Mouse (Mus musculus) neural tube, embryonic 11.5 days (tissue): ENCODE data around the gene Cdcp2. TPM values are rescaled to one million over a fixed set of nuclear protein-coding genes. Genes with fewer than 3 reads are reported as not detected.
A peak's percentile ranks its signal among the peaks of the same experiment; 100 is the strongest.

Source experiments
- ATAC-seq: fragments of 200-750 bp; cut with Nextera tagmentation; 2 replicates; pipeline ENCODE4 v1.8.0; 2017; ENCODE audit warnings: moderate number of reproducible peaks, mild to moderate bottlenecking, moderate TSS enrichment, moderate library complexity; ENCODE audit not compliant: insufficient read depth, low FRiP score, low TSS enrichment
- DNase-seq: peaks from one replicate; pipeline ENCODE4 v3.0.0-alpha.2; 2015; ENCODE audit warnings: low spot score
- H3K27ac ChIP-seq: fragments of 300-500 bp; sonication (generic); 2 replicates; pipeline ENCODE4 v1.5.1; 2014; ENCODE audit warnings: low read depth, mild to moderate bottlenecking, low read length
- H3K27me3 ChIP-seq: fragments of 300-500 bp; sonication (generic); 2 replicates; pipeline ENCODE4 v1.6.1; 2014; ENCODE audit warnings: mild to moderate bottlenecking, low read length, mixed read lengths; ENCODE audit not compliant: control insufficient read depth, insufficient read depth
- H3K36me3 ChIP-seq: fragments of 300-500 bp; sonication (generic); 2 replicates; pipeline ENCODE4 v1.6.1; 2014; ENCODE audit warnings: mild to moderate bottlenecking, low read length, moderate library complexity, mixed read lengths; ENCODE audit not compliant: control insufficient read depth, insufficient read depth
- H3K4me1 ChIP-seq: fragments of 300-500 bp; sonication (generic); 2 replicates; pipeline ENCODE4 v1.6.1; 2014; ENCODE audit warnings: low read length, mixed read lengths; ENCODE audit not compliant: control insufficient read depth, insufficient read depth
- H3K4me2 ChIP-seq: fragments of 300-500 bp; sonication (generic); 2 replicates; pipeline ENCODE4 v1.6.1; 2014; ENCODE audit warnings: low read depth, mild to moderate bottlenecking, moderate library complexity
- H3K4me3 ChIP-seq: fragments of 300-500 bp; sonication (generic); 2 replicates; pipeline ENCODE4 v1.5.1; 2014; ENCODE audit warnings: low read depth, low read length
- H3K9ac ChIP-seq: fragments of 300-500 bp; sonication (generic); 2 replicates; pipeline ENCODE4 v1.6.1; 2014; ENCODE audit warnings: mild to moderate bottlenecking, low read length
- H3K9me3 ChIP-seq: fragments of 300-500 bp; sonication (generic); 2 replicates; pipeline ENCODE4 v1.6.1; 2016; ENCODE audit warnings: low read length; ENCODE audit not compliant: control insufficient read depth
- WGBS: fragments of 180-500 bp; shearing (Covaris S2); extraction: QIAGEN DNeasy Blood & Tissue Kit; methylation state at CpG from one replicate; pipeline ENCODE4 v1.1.7; 2014; 5-methylcytosine and 5-hydroxymethylcytosine counted together
- polyA plus RNA-seq: library from polyadenylated mRNA; unstranded; fragments of >200 nt; fragmentation: Nextera tagmentation; extraction: Ambion mirVana; gene quantifications from 2 replicates; pipeline ENCODE4 v1.2.1, GENCODE M21; 2014

The Cdcp2 gene
- polyA plus RNA-seq, 1 experiment from 2014 or later = 0.64 TPM

- Histone ChIP-seq H3K4me2 (no peak overlapping the region), H3K4me1 (peaks cover 12% of the 10 kb centered on the region), H3K36me3 (no peaks in the 10 kb centered on the region), H3K4me3 (no peak overlapping the region), H3K9me3 (no peaks in the 10 kb centered on the region), H3K27me3 (no peaks in the 10 kb centered on the region), H3K27ac (no peak overlapping the region), H3K9ac (no peak overlapping the region)
- DNase-seq (no peak), ATAC-seq (no peak)
- 88% methylated on average over 3 of the region's 3 CpGs for WGBS
These were observed 14.5 kb upstream of the Cdcp2 start for GRCm38 (mm10) chr4:107082185-107082584.

- no peak overlapping the region for H3K4me3 ChIP-seq
- H3K4me2 ChIP-seq = no peak overlapping the region
- no peaks in the 10 kb centered on the region for H3K36me3 ChIP-seq
- DNase-seq (no peak), ATAC-seq (no peak)
- WGBS = 93% methylated on average over 4 of the region's 4 CpGs
- peaks cover 12% of the 10 kb centered on the region for H3K4me1 ChIP-seq
- H3K27ac ChIP-seq = no peak overlapping the region; the same call in 1 of the 2 replicates
- no peaks in the 10 kb centered on the region for H3K27me3 ChIP-seq
- H3K9me3 ChIP-seq = no peaks in the 10 kb centered on the region
- H3K9ac ChIP-seq = no peak overlapping the region
These were observed 13.6 kb upstream of the Cdcp2 start for GRCm38 (mm10) chr4:107083126-107083525.

GRCm38 (mm10) chr4:107084343-107084742 is 12.3 kb upstream of the Cdcp2 start:
- 23% methylated on average over 1 of the region's 1 CpGs for WGBS
- Histone ChIP-seq H3K36me3 (no peaks in the 10 kb centered on the region), H3K4me1 (peaks cover 12% of the 10 kb centered on the region), H3K4me2 (no peak overlapping the region), H3K4me3 (no peak overlapping the region), H3K27me3 (no peaks in the 10 kb centered on the region), H3K9ac (peak overlapping the region; percentile 1), H3K9me3 (no peaks in the 10 kb centered on the region), H3K27ac (peak overlapping the region; percentile 69)
- DNase-seq (peak; percentile 50), ATAC-seq (peak; percentile 56)

GRCm38 (mm10) chr4:107084858-107085257 is 11.8 kb upstream of the Cdcp2 start:
- Histone ChIP-seq H3K4me2 (no peak overlapping the region), H3K4me1 (peaks cover 12% of the 10 kb centered on the region), H3K9ac (peak overlapping the region; percentile 1), H3K4me3 (no peak overlapping the region), H3K36me3 (no peaks in the 10 kb centered on the region), H3K27me3 (no peaks in the 10 kb centered on the region), H3K9me3 (no peaks in the 10 kb centered on the region), H3K27ac (peak overlapping the region; percentile 69)
- peak; percentile 94 for ATAC-seq
- 20% methylated on average over 6 of the region's 6 CpGs for WGBS
- DNase-seq = peak; percentile 84

- Histone ChIP-seq H3K27ac (no peak overlapping the region), H3K27me3 (no peaks in the 10 kb centered on the region), H3K4me3 (no peak overlapping the region), H3K4me1 (0 out of 2 replicates have a peak, but pooled peaks cover 5% of the 10 kb centered on the region), H3K4me2 (no peak overlapping the region), H3K9me3 (no peaks in the 10 kb centered on the region), H3K36me3 (no peaks in the 10 kb centered on the region), H3K9ac (no peak overlapping the region)
- DNase-seq = no peak
- WGBS = 81% methylated on average over 14 of the region's 14 CpGs
- ATAC-seq = no peak
These were observed 5.0 kb upstream of the Cdcp2 start for GRCm38 (mm10) chr4:107091696-107092095.

- Histone ChIP-seq H3K4me2 (no peak overlapping the region), H3K9ac (no peak overlapping the region), H3K9me3 (no peaks in the 10 kb centered on the region), H3K4me3 (no peak overlapping the region), H3K4me1 (peaks cover 11% of the 10 kb centered on the region), H3K36me3 (no peaks in the 10 kb centered on the region), H3K27ac (no peak overlapping the region), H3K27me3 (no peaks in the 10 kb centered on the region)
- DNase-seq (no peak), ATAC-seq (no peak)
- 82% methylated on average over 16 of the region's 16 CpGs for WGBS
These were observed 2.1 kb upstream of the Cdcp2 start for GRCm38 (mm10) chr4:107094484-107095187.

- H3K36me3 ChIP-seq = no peaks in the 10 kb centered on the region
- H3K9ac ChIP-seq = no peak overlapping the region
- H3K4me3 ChIP-seq = no peak overlapping the region
- peak overlapping the region; percentile 60 for H3K27ac ChIP-seq
- no peak overlapping the region for H3K4me2 ChIP-seq
- H3K4me1 ChIP-seq = peaks cover 11% of the 10 kb centered on the region
- no peak for DNase-seq
- H3K9me3 ChIP-seq = no peaks in the 10 kb centered on the region
- ATAC-seq = no peak
- no peaks in the 10 kb centered on the region for H3K27me3 ChIP-seq
- WGBS = 39% methylated on average over 6 of the region's 6 CpGs
These were observed 648 bp upstream of the Cdcp2 start for GRCm38 (mm10) chr4:107096043-107096442.

- 49% methylated on average over 15 of the region's 15 CpGs for WGBS
These were observed 1.2 kb downstream of the Cdcp2 start for GRCm38 (mm10) chr4:107097871-107098270.

GRCm38 (mm10) chr4:107098375-107098774 is 1.7 kb downstream of the Cdcp2 start:
- Histone ChIP-seq H3K36me3 (no peaks in the 10 kb centered on the region), H3K4me2 (no peak overlapping the region), H3K4me3 (no peak overlapping the region), H3K9me3 (no peaks in the 10 kb centered on the region), H3K27ac (no peak overlapping the region), H3K27me3 (no peaks in the 10 kb centered on the region), H3K9ac (no peak overlapping the region), H3K4me1 (peaks cover 16% of the 10 kb centered on the region)
- ATAC-seq = no peak
- DNase-seq = no peak
- WGBS = 69% methylated on average over 10 of the region's 10 CpGs

More at GRCm38 (mm10) chr4:107097871-107098270, 1.2 kb downstream of the Cdcp2 start:
- Histone ChIP-seq H3K36me3 (no peaks in the 10 kb centered on the region), H3K27me3 (no peaks in the 10 kb centered on the region), H3K9ac (no peak overlapping the region), H3K4me1 (peaks cover 16% of the 10 kb centered on the region), H3K4me3 (no peak overlapping the region), H3K9me3 (no peaks in the 10 kb centered on the region), H3K27ac (peak overlapping the region; percentile 36), H3K4me2 (no peak overlapping the region)
- ATAC-seq (no peak), DNase-seq (no peak)
